Mouse (Mus musculus): ENCODE results near the gene Tmem221. TPM values are rescaled to one million over a fixed set of nuclear protein-coding genes. Genes with fewer than 3 reads are reported as not detected.

Gene Tmem221
- polyA plus RNA-seq, 1 experiment from 2014 or later = 0.53 TPM

- Histone ChIP-seq H3K9me3 (ENCODE audit: control insufficient read depth, low read length) (0 out of 2 replicates have a peak, but pooled peaks cover 2% of the 10 kb centered on the region), H3K27ac (replicated peaks in 1 of 2; ENCODE audit: control insufficient read depth in 1 of 2, insufficient read depth in 1 of 2, low read depth in 2 of 2, low read length in 2 of 2) (no peak overlapping the region), H3K4me3 (ENCODE audit: control insufficient read depth in 1 of 2, insufficient read depth in 1 of 2, low read depth in 1 of 2, low read length in 2 of 2) (no peak overlapping the region), H3K27me3 (ENCODE audit: control insufficient read depth, insufficient read depth, low read length) (peaks cover 79% of the 10 kb centered on the region), H3K4me1 (ENCODE audit: control insufficient read depth in 2 of 2, insufficient read depth in 2 of 2, low read length in 2 of 2) (peaks cover 6 to 13% of the 10 kb centered on the region in 2 experiments), H3K9ac (ENCODE audit: low read length) (no peak overlapping the region), H3K36me3 (ENCODE audit: control insufficient read depth, insufficient read depth, low read length) (no peaks in the 10 kb centered on the region), H3K4me2 (ENCODE audit: low read length) (no peak overlapping the region)
- WGBS = 64% methylated on average over 3 of the region's 3 CpGs
- ATAC-seq (ENCODE audit: insufficient number of reproducible peaks, insufficient read depth, low FRiP score, low read depth) = no peak
Observed at GRCm38 (mm10) chr8:71560071-71560470, 1.4 kb upstream of the Tmem221 start.

GRCm38 (mm10) chr8:71558958-71559690, 453 bp upstream of the Tmem221 start:
- H3K4me2 ChIP-seq (ENCODE audit: low read length) = peak overlapping the region; percentile 69

DNA sequence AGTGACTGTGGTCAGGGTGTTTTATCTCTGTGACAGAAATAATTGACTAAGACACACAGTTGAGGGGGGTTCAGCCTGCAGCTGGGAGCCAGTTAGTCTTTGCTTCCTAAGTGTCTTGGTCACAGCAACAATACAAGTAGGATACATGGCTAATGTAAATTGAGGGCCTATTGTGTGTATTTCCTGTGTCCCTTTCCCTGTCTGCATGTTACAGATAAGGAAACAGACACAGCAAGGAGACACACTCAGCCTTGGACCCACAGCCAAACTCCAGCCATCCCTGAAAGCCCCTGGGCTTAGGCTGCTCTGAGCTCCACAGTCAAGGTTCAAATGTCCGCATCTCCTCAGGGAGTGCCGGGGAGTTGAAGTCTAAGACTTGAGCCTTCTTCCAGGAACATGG, 4.0 kb downstream of the Tmem221 start:
- Histone ChIP-seq H3K9me3 (ENCODE audit: control insufficient read depth, low read length) (no peaks in the 10 kb centered on the region), H3K4me1 (ENCODE audit: control insufficient read depth in 2 of 2, insufficient read depth in 2 of 2, low read length in 2 of 2) (peaks cover 9 to 12% of the 10 kb centered on the region in 2 experiments), H3K4me2 (ENCODE audit: low read length) (no peak overlapping the region), H3K27ac (replicated peaks in 1 of 2; ENCODE audit: control insufficient read depth in 1 of 2, insufficient read depth in 1 of 2, low read depth in 2 of 2, low read length in 2 of 2) (peak overlapping the region in 1 of 2 experiments; percentile 23; a peak in 1 of 4 replicates), H3K36me3 (ENCODE audit: control insufficient read depth, insufficient read depth, low read length) (no peaks in the 10 kb centered on the region), H3K27me3 (ENCODE audit: control insufficient read depth, insufficient read depth, low read length) (peaks cover 42% of the 10 kb centered on the region), H3K9ac (ENCODE audit: low read length) (no peak overlapping the region), H3K4me3 (ENCODE audit: control insufficient read depth in 1 of 2, insufficient read depth in 1 of 2, low read depth in 1 of 2, low read length in 2 of 2) (no peak overlapping the region)
- no peak for ATAC-seq (ENCODE audit: insufficient number of reproducible peaks, insufficient read depth, low FRiP score, low read depth)
- WGBS = 90% methylated on average over 2 of the region's 2 CpGs

More at GRCm38 (mm10) chr8:71558958-71559690, 453 bp upstream of the Tmem221 start:
- ATAC-seq (ENCODE audit: insufficient number of reproducible peaks, insufficient read depth, low FRiP score, low read depth) = peak; percentile 35
- Histone ChIP-seq H3K36me3 (ENCODE audit: control insufficient read depth, insufficient read depth, low read length) (no peaks in the 10 kb centered on the region), H3K9me3 (ENCODE audit: control insufficient read depth, low read length) (no peaks in the 10 kb centered on the region), H3K27ac (replicated peaks in 1 of 2; ENCODE audit: control insufficient read depth in 1 of 2, insufficient read depth in 1 of 2, low read depth in 2 of 2, low read length in 2 of 2) (no peak overlapping the region), H3K9ac (ENCODE audit: low read length) (peak overlapping the region; percentile 42; the same call in 1 of the 2 replicates), H3K4me3 (ENCODE audit: control insufficient read depth in 1 of 2, insufficient read depth in 1 of 2, low read depth in 1 of 2, low read length in 2 of 2) (peak overlapping the region; percentile 38 to 42), H3K27me3 (ENCODE audit: control insufficient read depth, insufficient read depth, low read length) (peaks cover 79% of the 10 kb centered on the region), H3K4me1 (ENCODE audit: control insufficient read depth in 2 of 2, insufficient read depth in 2 of 2, low read length in 2 of 2) (peaks cover 7 to 13% of the 10 kb centered on the region in 2 experiments)
- 2% methylated on average over 24 of the region's 24 CpGs for WGBS

DNA sequence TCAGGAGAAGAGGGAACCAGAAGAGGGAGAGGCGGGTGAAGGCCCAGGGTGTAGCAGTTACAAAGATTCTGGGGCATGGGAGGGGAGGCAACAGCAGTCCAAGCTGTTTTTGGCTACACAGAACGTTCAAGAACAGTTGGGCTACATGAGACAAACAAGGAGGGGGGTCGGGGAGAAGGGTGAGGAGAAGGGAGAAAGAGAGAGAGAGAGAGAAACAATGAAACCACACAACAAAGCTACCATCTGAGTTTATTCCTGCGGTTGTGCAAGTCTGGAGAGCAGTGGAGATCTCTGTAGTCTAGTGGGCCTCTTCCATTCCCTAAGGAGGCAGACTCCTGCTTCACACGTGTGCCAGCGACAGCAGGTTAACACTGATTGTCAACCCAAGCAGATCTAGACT, 4.7 kb downstream of the Tmem221 start:
- Histone ChIP-seq H3K27me3 (ENCODE audit: control insufficient read depth, insufficient read depth, low read length) (peaks cover 35% of the 10 kb centered on the region), H3K9me3 (ENCODE audit: control insufficient read depth, low read length) (no peaks in the 10 kb centered on the region), H3K27ac (replicated peaks in 1 of 2; ENCODE audit: control insufficient read depth in 1 of 2, insufficient read depth in 1 of 2, low read depth in 2 of 2, low read length in 2 of 2) (peak overlapping the region in 1 of 2 experiments; percentile 23; a peak in 1 of 4 replicates), H3K4me1 (ENCODE audit: control insufficient read depth in 2 of 2, insufficient read depth in 2 of 2, low read length in 2 of 2) (peaks cover 8 to 12% of the 10 kb centered on the region in 2 experiments), H3K4me3 (ENCODE audit: control insufficient read depth in 1 of 2, insufficient read depth in 1 of 2, low read depth in 1 of 2, low read length in 2 of 2) (no peak overlapping the region), H3K36me3 (ENCODE audit: control insufficient read depth, insufficient read depth, low read length) (no peaks in the 10 kb centered on the region), H3K4me2 (ENCODE audit: low read length) (no peak overlapping the region), H3K9ac (ENCODE audit: low read length) (no peak overlapping the region)
- ATAC-seq (ENCODE audit: insufficient number of reproducible peaks, insufficient read depth, low FRiP score, low read depth) = no peak
- 70% methylated on average over 6 of the region's 6 CpGs for WGBS

- peaks cover 23% of the 10 kb centered on the region for H3K27me3 ChIP-seq (ENCODE audit: control insufficient read depth, insufficient read depth, low read length)
- peaks cover 0 to 9% of the 10 kb centered on the region in 2 experiments; a peak in 2 of 4 replicates for H3K4me1 ChIP-seq (ENCODE audit: control insufficient read depth in 2 of 2, insufficient read depth in 2 of 2, low read length in 2 of 2)
- WGBS = 55% methylated on average over 6 of the region's 6 CpGs
- ATAC-seq (ENCODE audit: insufficient number of reproducible peaks, insufficient read depth, low FRiP score, low read depth) = no peak
- no peak overlapping the region for H3K4me3 ChIP-seq (ENCODE audit: control insufficient read depth in 1 of 2, insufficient read depth in 1 of 2, low read depth in 1 of 2, low read length in 2 of 2)
- no peaks in the 10 kb centered on the region for H3K9me3 ChIP-seq (ENCODE audit: control insufficient read depth, low read length)
- no peak overlapping the region for H3K9ac ChIP-seq (ENCODE audit: low read length)
- H3K27ac ChIP-seq (replicated peaks in 1 of 2; ENCODE audit: control insufficient read depth in 1 of 2, insufficient read depth in 1 of 2, low read depth in 2 of 2, low read length in 2 of 2) = no peak overlapping the region
- H3K4me2 ChIP-seq (ENCODE audit: low read length) = no peak overlapping the region
- peaks cover 11% of the 10 kb centered on the region for H3K36me3 ChIP-seq (ENCODE audit: control insufficient read depth, insufficient read depth, low read length)
Observed at GRCm38 (mm10) chr8:71552770-71553169, 5.9 kb downstream of the Tmem221 start.

- H3K4me2 ChIP-seq (ENCODE audit: low read length) = no peak overlapping the region
- peaks cover 0 to 9% of the 10 kb centered on the region in 2 experiments; a peak in 2 of 4 replicates for H3K4me1 ChIP-seq (ENCODE audit: control insufficient read depth in 2 of 2, insufficient read depth in 2 of 2, low read length in 2 of 2)
- H3K9me3 ChIP-seq (ENCODE audit: control insufficient read depth, low read length) = no peaks in the 10 kb centered on the region
- H3K4me3 ChIP-seq (ENCODE audit: control insufficient read depth in 1 of 2, insufficient read depth in 1 of 2, low read depth in 1 of 2, low read length in 2 of 2) = no peak overlapping the region
- WGBS = 60% methylated on average over 7 of the region's 7 CpGs
- H3K27ac ChIP-seq (replicated peaks in 1 of 2; ENCODE audit: control insufficient read depth in 1 of 2, insufficient read depth in 1 of 2, low read depth in 2 of 2, low read length in 2 of 2) = no peak overlapping the region
- H3K9ac ChIP-seq (ENCODE audit: low read length) = no peak overlapping the region
- ATAC-seq (ENCODE audit: insufficient number of reproducible peaks, insufficient read depth, low FRiP score, low read depth) = no peak
- peaks cover 4% of the 10 kb centered on the region; the same call in 1 of the 2 replicates for H3K27me3 ChIP-seq (ENCODE audit: control insufficient read depth, insufficient read depth, low read length)
- peaks cover 29% of the 10 kb centered on the region for H3K36me3 ChIP-seq (ENCODE audit: control insufficient read depth, insufficient read depth, low read length)
Observed at GRCm38 (mm10) chr8:71550754-71551153, 7.9 kb downstream of the Tmem221 start.

DNA sequence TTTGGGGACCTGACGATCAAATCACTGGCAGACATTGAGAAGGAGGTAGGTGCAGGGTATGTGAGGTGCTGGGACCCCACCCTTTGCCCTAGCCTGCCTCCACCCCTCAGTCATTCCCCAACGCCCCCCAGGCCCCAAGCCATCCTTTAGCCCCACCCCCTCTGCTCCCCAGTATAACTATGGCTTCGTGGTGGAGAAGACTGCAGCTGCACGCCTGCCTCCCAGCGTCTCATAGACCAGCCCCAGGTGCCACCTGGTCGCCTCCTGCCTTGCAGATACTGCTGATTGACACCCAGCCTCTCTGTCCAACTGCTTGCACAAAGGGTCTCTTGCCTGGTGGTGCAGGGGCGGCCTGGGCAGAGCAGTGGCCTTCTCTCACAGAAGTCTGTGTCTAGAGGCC, 11.1 kb downstream of the Tmem221 start:
- Histone ChIP-seq H3K4me1 (ENCODE audit: control insufficient read depth in 2 of 2, insufficient read depth in 2 of 2, low read length in 2 of 2) (peaks cover 5 to 6% of the 10 kb centered on the region in 2 experiments; a peak in 3 of 4 replicates), H3K9ac (ENCODE audit: low read length) (no peak overlapping the region), H3K27ac (replicated peaks in 1 of 2; ENCODE audit: control insufficient read depth in 1 of 2, insufficient read depth in 1 of 2, low read depth in 2 of 2, low read length in 2 of 2) (no peak overlapping the region), H3K36me3 (ENCODE audit: control insufficient read depth, insufficient read depth, low read length) (peaks cover 34% of the 10 kb centered on the region), H3K4me3 (ENCODE audit: control insufficient read depth in 1 of 2, insufficient read depth in 1 of 2, low read depth in 1 of 2, low read length in 2 of 2) (no peak overlapping the region), H3K27me3 (ENCODE audit: control insufficient read depth, insufficient read depth, low read length) (no peaks in the 10 kb centered on the region), H3K4me2 (ENCODE audit: low read length) (no peak overlapping the region), H3K9me3 (ENCODE audit: control insufficient read depth, low read length) (no peaks in the 10 kb centered on the region)
- 80% methylated on average over 7 of the region's 7 CpGs for WGBS
- ATAC-seq (ENCODE audit: insufficient number of reproducible peaks, insufficient read depth, low FRiP score, low read depth) = no peak

Data from heart, embryonic 14.5 days (tissue).